Mouse (Mus musculus): ENCODE data around the gene Lce3d. TPM values are rescaled to one million over a fixed set of nuclear protein-coding genes. Genes with fewer than 3 reads are reported as not detected.

The Lce3d gene
- not detected in 2 replicates for polyA plus RNA-seq (2014; fragmentation: Nextera tagmentation; extraction: Ambion mirVana)

- no peaks in the 10 kb centered on the region for H3K9me3 ChIP-seq (ENCODE audit: control insufficient read depth, low read length)
- no peaks in the 10 kb centered on the region for H3K36me3 ChIP-seq (ENCODE audit: control insufficient read depth, insufficient read depth, low read length)
- no peak for ATAC-seq (ENCODE audit: insufficient number of reproducible peaks, insufficient read depth, low FRiP score, low read depth)
- H3K4me2 ChIP-seq (ENCODE audit: low read length), result no peak within 1 kb of the TSS
- no peak within 1 kb of the TSS for H3K4me3 ChIP-seq (ENCODE audit: control insufficient read depth in 1 of 2, insufficient read depth in 1 of 2, low read depth in 1 of 2, low read length in 2 of 2)
- no peak within 1 kb of the TSS for H3K27ac ChIP-seq (replicated peaks in 1 of 2; ENCODE audit: control insufficient read depth in 1 of 2, insufficient read depth in 1 of 2, low read depth in 2 of 2, low read length in 2 of 2)
- H3K4me1 ChIP-seq (ENCODE audit: control insufficient read depth in 2 of 2, insufficient read depth in 2 of 2, low read length in 2 of 2), result no peaks in the 10 kb centered on the region
- no peaks in the 10 kb centered on the region for H3K27me3 ChIP-seq (ENCODE audit: control insufficient read depth, insufficient read depth, low read length)
- no peak within 1 kb of the TSS for H3K9ac ChIP-seq (ENCODE audit: low read length)
- WGBS, result 82% methylated on average over 1 of the region's 1 CpGs
Observed at GRCm38 (mm10) chr3:92957090-92957489, at the start of gene Lce3d. TSS of gene Lce3d (plus strand) at chr3:92957390.

GRCm38 (mm10) chr3:92907571-92907970 lies 49.6 kb upstream of the Lce3d start:
- H3K4me2 ChIP-seq (ENCODE audit: low read length), result no peak overlapping the region
- H3K27ac ChIP-seq (replicated peaks in 1 of 2; ENCODE audit: control insufficient read depth in 1 of 2, insufficient read depth in 1 of 2, low read depth in 2 of 2, low read length in 2 of 2), result no peak overlapping the region
- no peaks in the 10 kb centered on the region for H3K4me1 ChIP-seq (ENCODE audit: control insufficient read depth in 2 of 2, insufficient read depth in 2 of 2, low read length in 2 of 2)
- H3K36me3 ChIP-seq (ENCODE audit: control insufficient read depth, insufficient read depth, low read length), result no peaks in the 10 kb centered on the region
- 24% methylated on average over 4 of the region's 4 CpGs for WGBS
- H3K9ac ChIP-seq (ENCODE audit: low read length), result no peak overlapping the region
- no peaks in the 10 kb centered on the region for H3K9me3 ChIP-seq (ENCODE audit: control insufficient read depth, low read length)
- no peak for ATAC-seq (ENCODE audit: insufficient number of reproducible peaks, insufficient read depth, low FRiP score, low read depth)
- no peaks in the 10 kb centered on the region for H3K27me3 ChIP-seq (ENCODE audit: control insufficient read depth, insufficient read depth, low read length)
- H3K4me3 ChIP-seq (ENCODE audit: control insufficient read depth in 1 of 2, insufficient read depth in 1 of 2, low read depth in 1 of 2, low read length in 2 of 2), result no peak overlapping the region

- H3K27ac ChIP-seq (replicated peaks in 1 of 2; ENCODE audit: control insufficient read depth in 1 of 2, insufficient read depth in 1 of 2, low read depth in 2 of 2, low read length in 2 of 2), result no peak overlapping the region
- no peaks in the 10 kb centered on the region for H3K9me3 ChIP-seq (ENCODE audit: control insufficient read depth, low read length)
- WGBS, result 49% methylated on average over 4 of the region's 4 CpGs
- H3K4me2 ChIP-seq (ENCODE audit: low read length), result no peak overlapping the region
- no peak overlapping the region for H3K9ac ChIP-seq (ENCODE audit: low read length)
- ATAC-seq (ENCODE audit: insufficient number of reproducible peaks, insufficient read depth, low FRiP score, low read depth), result no peak
- H3K36me3 ChIP-seq (ENCODE audit: control insufficient read depth, insufficient read depth, low read length), result no peaks in the 10 kb centered on the region
- H3K27me3 ChIP-seq (ENCODE audit: control insufficient read depth, insufficient read depth, low read length), result no peaks in the 10 kb centered on the region
- no peak overlapping the region for H3K4me3 ChIP-seq (ENCODE audit: control insufficient read depth in 1 of 2, insufficient read depth in 1 of 2, low read depth in 1 of 2, low read length in 2 of 2)
- no peaks in the 10 kb centered on the region for H3K4me1 ChIP-seq (ENCODE audit: control insufficient read depth in 2 of 2, insufficient read depth in 2 of 2, low read length in 2 of 2)
Observed at GRCm38 (mm10) chr3:92920364-92920763, 36.8 kb upstream of the Lce3d start.

- H3K27me3 ChIP-seq (ENCODE audit: control insufficient read depth, insufficient read depth, low read length), result no peaks in the 10 kb centered on the region
- no peak within 1 kb of the TSS for H3K4me2 ChIP-seq (ENCODE audit: low read length)
- ATAC-seq (ENCODE audit: insufficient number of reproducible peaks, insufficient read depth, low FRiP score, low read depth), result no peak
- 44% methylated on average over 2 of the region's 2 CpGs for WGBS
- H3K9me3 ChIP-seq (ENCODE audit: control insufficient read depth, low read length), result no peaks in the 10 kb centered on the region
- no peaks in the 10 kb centered on the region for H3K4me1 ChIP-seq (ENCODE audit: control insufficient read depth in 2 of 2, insufficient read depth in 2 of 2, low read length in 2 of 2)
- no peak within 1 kb of the TSS for H3K4me3 ChIP-seq (ENCODE audit: control insufficient read depth in 1 of 2, insufficient read depth in 1 of 2, low read depth in 1 of 2, low read length in 2 of 2)
- no peak within 1 kb of the TSS for H3K27ac ChIP-seq (replicated peaks in 1 of 2; ENCODE audit: control insufficient read depth in 1 of 2, insufficient read depth in 1 of 2, low read depth in 2 of 2, low read length in 2 of 2)
- no peak within 1 kb of the TSS for H3K9ac ChIP-seq (ENCODE audit: low read length)
- H3K36me3 ChIP-seq (ENCODE audit: control insufficient read depth, insufficient read depth, low read length), result no peaks in the 10 kb centered on the region
Observed at GRCm38 (mm10) chr3:92926130-92926529, 31.1 kb upstream of the Lce3d start, which contains the start of gene Lce3a. TSS of gene Lce3a (minus strand) at chr3:92926230.

- Histone ChIP-seq H3K9me3 (ENCODE audit: control insufficient read depth, low read length) (no peaks in the 10 kb centered on the region), H3K27me3 (ENCODE audit: control insufficient read depth, insufficient read depth, low read length) (no peaks in the 10 kb centered on the region), H3K9ac (ENCODE audit: low read length) (no peak within 1 kb of the TSS), H3K4me3 (ENCODE audit: control insufficient read depth in 1 of 2, insufficient read depth in 1 of 2, low read depth in 1 of 2, low read length in 2 of 2) (no peak within 1 kb of the TSS), H3K36me3 (ENCODE audit: control insufficient read depth, insufficient read depth, low read length) (no peaks in the 10 kb centered on the region), H3K4me2 (ENCODE audit: low read length) (no peak within 1 kb of the TSS), H3K27ac (replicated peaks in 1 of 2; ENCODE audit: control insufficient read depth in 1 of 2, insufficient read depth in 1 of 2, low read depth in 2 of 2, low read length in 2 of 2) (no peak within 1 kb of the TSS), H3K4me1 (ENCODE audit: control insufficient read depth in 2 of 2, insufficient read depth in 2 of 2, low read length in 2 of 2) (no peaks in the 10 kb centered on the region)
- no peak for ATAC-seq (ENCODE audit: insufficient number of reproducible peaks, insufficient read depth, low FRiP score, low read depth)
- WGBS, result 60% methylated on average over 2 of the region's 2 CpGs
Observed at GRCm38 (mm10) chr3:92932679-92933078, 24.5 kb upstream of the Lce3d start, which contains the start of gene Lce3b. TSS of gene Lce3b (plus strand) at chr3:92932979.

GRCm38 (mm10) chr3:92944186-92944585 lies 13.0 kb upstream of the Lce3d start, which contains the start of gene Lce3c:
TSS of gene Lce3c (plus strand) at chr3:92944486.
- Histone ChIP-seq H3K36me3 (ENCODE audit: control insufficient read depth, insufficient read depth, low read length) (no peaks in the 10 kb centered on the region), H3K27ac (replicated peaks in 1 of 2; ENCODE audit: control insufficient read depth in 1 of 2, insufficient read depth in 1 of 2, low read depth in 2 of 2, low read length in 2 of 2) (no peak within 1 kb of the TSS), H3K27me3 (ENCODE audit: control insufficient read depth, insufficient read depth, low read length) (no peaks in the 10 kb centered on the region), H3K9ac (ENCODE audit: low read length) (no peak within 1 kb of the TSS), H3K4me3 (ENCODE audit: control insufficient read depth in 1 of 2, insufficient read depth in 1 of 2, low read depth in 1 of 2, low read length in 2 of 2) (no peak within 1 kb of the TSS), H3K4me2 (ENCODE audit: low read length) (no peak within 1 kb of the TSS), H3K9me3 (ENCODE audit: control insufficient read depth, low read length) (no peaks in the 10 kb centered on the region), H3K4me1 (ENCODE audit: control insufficient read depth in 2 of 2, insufficient read depth in 2 of 2, low read length in 2 of 2) (no peaks in the 10 kb centered on the region)
- no peak for ATAC-seq (ENCODE audit: insufficient number of reproducible peaks, insufficient read depth, low FRiP score, low read depth)
- WGBS, result 77% methylated on average over 1 of the region's 1 CpGs

- Histone ChIP-seq H3K4me3 (ENCODE audit: control insufficient read depth in 1 of 2, insufficient read depth in 1 of 2, low read depth in 1 of 2, low read length in 2 of 2) (no peak within 1 kb of the TSS), H3K36me3 (ENCODE audit: control insufficient read depth, insufficient read depth, low read length) (no peaks in the 10 kb centered on the region), H3K4me2 (ENCODE audit: low read length) (no peak within 1 kb of the TSS), H3K9me3 (ENCODE audit: control insufficient read depth, low read length) (no peaks in the 10 kb centered on the region), H3K27ac (replicated peaks in 1 of 2; ENCODE audit: control insufficient read depth in 1 of 2, insufficient read depth in 1 of 2, low read depth in 2 of 2, low read length in 2 of 2) (no peak within 1 kb of the TSS), H3K9ac (ENCODE audit: low read length) (no peak within 1 kb of the TSS), H3K4me1 (ENCODE audit: control insufficient read depth in 2 of 2, insufficient read depth in 2 of 2, low read length in 2 of 2) (no peaks in the 10 kb centered on the region), H3K27me3 (ENCODE audit: control insufficient read depth, insufficient read depth, low read length) (no peaks in the 10 kb centered on the region)
- ATAC-seq (ENCODE audit: insufficient number of reproducible peaks, insufficient read depth, low FRiP score, low read depth), result no peak
- 72% methylated on average over 2 of the region's 2 CpGs for WGBS
Observed at GRCm38 (mm10) chr3:92966761-92967160, 9.6 kb downstream of the Lce3d start, which contains the start of gene Lce3e. TSS of gene Lce3e (plus strand) at chr3:92967061.

- Histone ChIP-seq H3K27ac (replicated peaks in 1 of 2; ENCODE audit: control insufficient read depth in 1 of 2, insufficient read depth in 1 of 2, low read depth in 2 of 2, low read length in 2 of 2) (no peak overlapping the region), H3K9me3 (ENCODE audit: control insufficient read depth, low read length) (no peaks in the 10 kb centered on the region), H3K36me3 (ENCODE audit: control insufficient read depth, insufficient read depth, low read length) (no peaks in the 10 kb centered on the region), H3K27me3 (ENCODE audit: control insufficient read depth, insufficient read depth, low read length) (no peaks in the 10 kb centered on the region), H3K4me3 (ENCODE audit: control insufficient read depth in 1 of 2, insufficient read depth in 1 of 2, low read depth in 1 of 2, low read length in 2 of 2) (no peak overlapping the region), H3K4me1 (ENCODE audit: control insufficient read depth in 2 of 2, insufficient read depth in 2 of 2, low read length in 2 of 2) (no peaks in the 10 kb centered on the region), H3K4me2 (ENCODE audit: low read length) (no peak overlapping the region), H3K9ac (ENCODE audit: low read length) (no peak overlapping the region)
- WGBS, result 64% methylated on average over 2 of the region's 2 CpGs
- ATAC-seq (ENCODE audit: insufficient number of reproducible peaks, insufficient read depth, low FRiP score, low read depth), result no peak
Observed at GRCm38 (mm10) chr3:92978484-92978883, 21.3 kb downstream of the Lce3d start.
